Mouse (Mus musculus) right cerebral cortex, adult 2 months (tissue): ENCODE measurements at regions not wholly inside any gene's neighbourhood (a gene's known extent, or its start where the extent isn't known, plus 50 kb on each side); places are given as distances from the start of the nearest gene placed in this dataset.
A peak's percentile ranks its signal among the peaks of the same experiment; 100 is the strongest.

Experiments
- DNase-seq, 2 experiments: peaks; one replicate each; pipeline ENCODE4 v3.0.0; 2021 to 2022; ENCODE audit warnings: low spot score in 2 of 2

DNA sequence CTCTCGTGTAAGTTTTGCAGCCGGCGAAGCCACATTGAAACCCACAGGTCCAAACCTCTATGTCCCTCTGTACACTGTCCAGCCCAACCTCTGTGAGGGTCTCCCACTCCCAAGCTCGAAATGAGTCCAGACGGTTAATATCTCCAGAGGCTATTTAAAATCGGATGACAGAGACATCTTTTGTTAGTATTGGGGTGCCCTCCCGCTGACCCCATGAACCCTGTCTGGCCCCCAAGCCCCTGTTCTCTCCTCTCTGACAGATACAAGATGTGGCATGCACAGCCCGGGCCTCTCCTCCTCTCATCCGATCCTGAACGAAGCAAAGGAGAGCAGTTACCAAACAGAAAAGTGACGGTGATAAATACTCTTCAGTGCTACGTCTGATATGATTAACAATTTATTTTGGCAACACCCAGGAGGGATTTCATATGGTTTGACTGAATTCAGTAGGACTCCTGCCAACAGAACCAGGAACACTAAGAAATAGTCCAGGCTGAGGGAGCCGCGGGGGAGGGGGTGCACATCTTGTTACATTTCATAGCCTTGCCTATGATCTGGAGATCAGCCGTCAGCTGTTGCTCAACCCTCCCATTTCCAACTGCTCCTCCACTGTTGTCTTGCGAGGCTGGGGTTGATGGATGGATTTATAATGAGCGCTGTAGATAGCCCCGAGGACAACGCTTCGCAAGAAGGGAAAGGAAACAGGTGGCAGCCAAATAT is 266.6 kb upstream of the Klf3 start:
- peak; percentile 45 to 53 for DNase-seq

DNA sequence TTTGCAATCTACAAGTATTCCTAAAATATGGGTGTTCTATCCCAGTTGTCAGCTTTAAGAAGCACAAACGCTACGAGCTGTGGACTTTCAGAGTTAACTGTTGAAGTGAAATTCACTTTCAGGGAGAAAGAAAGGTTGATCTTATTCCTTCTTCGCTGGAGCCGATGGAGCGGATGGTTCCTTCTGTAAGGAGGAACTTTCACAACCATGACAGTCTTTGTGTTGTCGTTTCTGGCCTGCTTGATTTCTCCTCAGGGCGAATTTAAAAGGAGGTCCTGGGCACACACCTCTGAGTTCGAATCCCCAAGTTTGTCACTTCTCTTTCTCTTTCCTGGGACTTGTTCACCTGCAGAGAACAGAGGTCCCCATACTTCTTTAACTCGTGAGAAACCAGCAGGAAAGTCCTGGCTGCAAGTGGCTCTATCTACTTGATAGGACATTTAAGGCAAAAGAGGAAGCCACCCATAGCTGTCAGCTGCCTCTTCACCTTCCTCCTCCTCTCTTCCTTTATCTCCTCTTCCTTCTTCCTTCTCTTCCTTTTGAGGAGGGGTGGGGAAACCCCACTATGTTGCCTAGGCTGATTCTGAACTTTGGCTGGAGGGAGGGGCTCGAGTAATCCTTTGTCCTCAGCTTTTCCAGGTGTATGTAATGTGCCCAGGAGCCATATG is 265.9 kb upstream of the Klf3 start:
- no peak for DNase-seq

DNA sequence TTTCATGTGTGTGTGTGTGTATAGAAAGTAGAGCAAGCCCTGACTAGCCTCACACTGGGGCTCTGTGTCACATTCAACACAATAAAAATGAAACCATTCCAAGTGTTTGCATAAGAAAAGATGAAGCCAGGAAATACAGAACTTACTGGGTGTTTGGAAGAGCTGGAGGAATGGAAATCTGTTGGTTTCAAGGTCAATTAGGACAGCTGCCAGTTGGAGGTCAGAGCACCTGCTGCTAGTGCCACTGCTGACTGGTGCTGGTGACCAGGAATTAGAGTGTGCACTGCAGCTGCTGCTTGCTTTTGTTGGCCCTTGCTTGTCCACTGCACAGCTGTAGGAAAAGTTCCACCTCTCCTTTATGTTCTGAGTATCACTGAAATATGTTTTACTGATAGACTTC is 261.4 kb upstream of the Klf3 start:
- no peak for DNase-seq

DNA sequence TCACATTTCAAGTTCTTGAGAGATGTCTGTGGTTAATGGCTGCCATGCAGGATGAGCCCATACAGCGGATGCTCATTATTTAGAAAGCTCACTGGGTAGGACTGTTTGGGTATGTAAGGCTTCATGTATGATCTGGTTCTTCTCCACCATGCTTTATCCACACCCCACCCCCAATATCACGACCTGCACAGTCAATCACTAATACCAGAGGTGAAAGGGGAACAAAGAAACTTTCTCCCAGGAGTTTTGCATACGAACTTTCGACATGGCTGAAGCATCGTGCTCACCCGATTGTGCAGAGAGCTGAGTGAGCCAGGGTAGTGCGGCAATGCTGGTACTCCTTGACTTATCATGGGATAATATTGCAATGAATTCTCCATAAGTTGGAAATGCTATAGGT is 247.3 kb upstream of the Klf3 start:
- DNase-seq: no peak

DNA sequence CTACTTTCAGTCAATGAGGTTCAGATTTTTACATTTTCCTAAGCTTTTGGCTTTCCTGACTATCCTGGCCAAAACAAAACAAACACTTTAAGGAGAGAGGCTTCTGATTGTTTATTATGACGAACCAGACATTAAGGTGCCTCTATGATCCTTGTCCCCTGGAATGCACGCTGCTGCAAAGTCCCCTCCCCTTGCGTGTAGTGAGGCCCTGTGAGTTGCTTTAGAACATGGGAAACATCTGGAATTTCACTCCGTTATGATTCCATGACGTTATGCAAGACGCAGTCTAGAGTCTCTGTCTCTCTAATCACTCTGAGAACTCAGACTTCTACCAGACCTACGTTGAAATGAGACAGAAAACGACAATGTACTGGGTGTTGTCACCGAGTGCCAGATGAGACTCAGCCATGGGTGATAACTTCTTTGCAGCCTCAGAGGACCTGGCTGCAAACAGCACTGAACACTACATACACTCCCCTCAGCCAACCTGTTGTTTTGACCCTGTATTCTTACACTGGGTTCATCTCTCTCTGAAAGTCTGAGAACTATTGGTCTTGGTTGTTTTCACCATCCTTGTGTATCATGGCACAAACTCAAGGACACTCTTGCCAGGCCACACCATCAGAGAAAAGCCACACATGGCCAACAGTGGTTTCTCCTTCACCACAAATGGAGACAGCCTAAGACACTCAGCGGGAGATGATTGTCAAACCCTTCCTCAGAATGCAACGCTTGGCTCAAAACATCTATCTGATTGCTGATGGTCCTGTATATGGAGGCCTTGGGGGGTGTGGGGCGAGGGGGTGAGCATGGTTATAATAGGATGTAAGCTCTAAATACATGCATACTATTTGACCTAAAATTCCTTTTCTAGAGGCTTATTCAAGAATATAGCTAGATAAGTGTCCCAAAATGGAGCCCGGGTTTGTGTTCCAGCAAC is 236.5 kb upstream of the Klf3 start:
- no peak for DNase-seq

DNA sequence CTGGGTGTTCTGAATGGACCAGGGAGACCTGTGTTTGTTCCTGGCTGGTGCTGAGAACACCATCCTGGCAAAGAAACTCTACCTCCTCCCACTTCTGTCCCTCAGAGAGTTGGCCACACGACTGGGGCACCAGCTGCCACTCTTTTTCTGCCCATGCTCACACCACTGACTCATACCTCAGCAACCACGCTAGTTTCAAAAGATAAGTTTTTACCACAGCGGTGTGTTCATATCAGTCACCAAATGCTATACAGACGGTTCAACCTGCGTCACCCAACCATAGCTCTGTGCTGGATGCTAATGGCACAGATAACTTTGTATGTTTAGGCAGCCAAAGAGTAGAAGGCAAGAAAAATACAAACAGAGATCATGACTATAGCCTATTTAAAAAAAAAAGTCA is 235.4 kb upstream of the Klf3 start:
- peak; percentile 17 to 20 for DNase-seq

DNA sequence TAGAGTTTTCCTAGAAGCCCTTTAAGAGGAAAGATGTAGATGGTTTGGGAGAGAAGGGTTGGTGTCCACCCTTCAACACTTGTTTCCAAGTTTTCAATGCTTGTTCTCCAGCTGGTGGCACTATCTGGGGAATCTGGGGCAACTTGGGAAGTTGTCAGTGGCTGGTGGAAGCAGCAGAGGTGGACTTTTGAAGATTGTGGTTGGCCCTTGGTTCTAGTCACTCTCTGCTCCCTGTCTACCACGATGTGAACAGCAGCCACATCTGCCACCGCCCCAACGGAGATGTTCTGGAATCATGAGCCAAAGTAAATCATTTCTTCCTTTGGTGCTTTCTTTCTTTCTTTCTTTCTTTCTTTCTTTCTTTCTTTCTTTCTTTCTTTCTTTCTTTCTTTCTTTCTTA is 234.9 kb upstream of the Klf3 start:
- DNase-seq: no peak

DNA sequence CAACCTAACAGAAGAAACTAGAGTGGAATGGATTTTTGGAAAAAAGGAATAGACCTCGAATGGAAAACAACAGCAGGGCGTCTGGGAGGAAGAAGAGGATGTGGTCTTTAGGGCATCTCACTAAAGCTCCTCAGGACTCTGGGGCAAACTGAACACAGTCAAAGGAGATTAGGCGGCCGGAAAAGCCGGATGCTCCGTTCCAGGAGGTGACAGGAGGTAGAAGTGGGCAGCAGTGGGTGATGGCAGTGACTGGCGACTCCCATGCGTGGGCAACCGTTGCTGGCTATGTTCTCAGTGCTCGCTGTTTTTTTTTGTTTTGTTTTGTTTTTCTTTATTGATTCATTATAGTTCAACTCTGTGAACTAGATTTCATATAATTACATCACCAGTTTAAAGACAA is 228.8 kb upstream of the Klf3 start:
- no peak for DNase-seq

DNA sequence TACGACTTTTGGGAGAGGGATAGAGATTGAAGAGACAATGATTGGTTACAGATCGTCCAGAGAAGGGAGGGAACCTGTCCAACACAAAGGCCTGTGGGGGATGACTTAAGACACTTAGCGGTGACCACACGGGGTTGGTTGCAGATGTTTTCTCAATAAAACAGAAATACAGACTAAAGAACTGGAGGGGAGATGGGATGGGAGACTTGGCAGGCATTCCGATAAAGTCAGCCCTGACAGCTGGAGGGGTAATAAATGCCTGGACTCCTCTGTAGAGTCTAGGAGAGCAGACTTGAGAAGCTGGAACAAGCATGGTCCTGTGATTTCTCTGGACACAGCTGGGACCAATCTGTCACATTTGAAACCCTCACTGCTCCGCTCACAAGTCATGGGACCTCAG is 227.3 kb upstream of the Klf3 start:
- no peak for DNase-seq

DNA sequence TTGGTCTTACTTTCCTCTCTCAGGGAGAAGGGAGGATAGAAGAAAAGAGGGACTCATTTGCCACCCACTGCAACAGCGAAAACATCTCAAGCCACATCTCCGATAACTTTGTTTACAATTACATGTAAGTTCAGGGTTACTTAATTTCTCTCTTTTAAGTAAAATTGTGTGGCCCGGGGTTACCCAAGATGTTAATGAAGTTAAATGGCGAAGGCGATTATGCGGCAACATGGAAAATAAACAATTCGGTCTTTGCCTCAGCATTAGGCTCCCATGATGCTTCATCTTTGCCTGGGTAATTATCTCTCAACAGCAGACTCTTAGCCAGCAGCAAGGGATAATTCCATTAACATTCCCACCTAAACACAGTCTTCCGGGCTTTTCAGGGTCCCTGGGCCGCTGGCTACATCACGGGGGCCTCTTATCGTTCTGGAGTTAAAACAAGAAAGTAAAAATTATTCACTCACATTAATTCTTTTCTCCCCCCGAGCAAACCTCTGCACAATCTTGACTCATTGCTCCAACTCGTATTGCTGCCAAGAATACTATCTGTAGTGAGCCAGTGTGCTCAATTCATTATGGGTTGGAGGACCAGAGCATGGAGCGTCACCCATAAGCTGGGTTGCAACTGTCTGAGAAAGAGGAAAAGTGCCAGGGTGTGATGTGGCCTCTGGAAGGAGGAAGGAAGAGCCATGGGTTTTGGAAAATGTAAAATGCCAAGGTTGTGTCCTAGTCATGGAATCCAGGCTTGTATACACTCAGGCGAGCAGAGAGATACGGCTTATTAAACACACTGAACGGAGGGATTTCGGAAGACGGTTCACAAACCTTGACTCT is 226.5 kb upstream of the Klf3 start:
- no peak for DNase-seq

DNA sequence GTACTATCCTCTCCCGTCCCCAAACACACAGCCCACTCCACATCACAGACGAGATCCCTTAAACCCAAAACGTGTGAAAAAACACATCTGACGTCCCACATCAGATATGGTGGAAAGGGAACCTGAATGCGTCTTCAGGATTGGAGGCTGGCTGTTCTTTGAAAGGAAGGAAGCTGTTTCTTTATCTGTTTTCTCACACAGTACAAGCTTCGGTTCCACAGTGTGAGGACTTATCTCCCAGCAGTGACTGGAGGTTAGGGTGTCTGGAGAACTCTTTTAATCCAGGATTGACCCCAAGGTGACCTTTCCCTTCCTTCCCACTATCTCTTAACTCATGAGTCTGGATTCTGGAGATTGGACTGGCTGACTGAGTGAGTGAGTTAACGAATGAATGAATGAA is 225.8 kb upstream of the Klf3 start:
- no peak for DNase-seq

DNA sequence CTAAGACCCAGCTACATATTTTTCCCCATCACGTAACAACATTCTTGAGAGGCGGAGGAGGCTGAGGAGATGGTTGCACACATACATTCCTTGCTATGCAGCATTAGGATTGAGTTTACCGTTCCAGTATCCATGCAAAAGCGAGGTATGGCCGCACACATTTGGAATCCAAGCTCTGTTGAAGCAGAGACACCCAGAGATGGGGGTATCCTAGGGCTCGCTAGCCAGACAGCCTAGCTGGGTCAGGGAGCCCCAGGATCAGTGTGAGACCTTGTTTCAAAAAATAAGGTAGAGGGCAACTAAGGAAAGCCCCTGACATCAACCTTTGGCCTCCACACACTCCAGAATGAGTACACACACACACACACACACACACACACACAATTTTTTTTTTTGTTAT is 224.7 kb upstream of the Klf3 start:
- DNase-seq: no peak

DNA sequence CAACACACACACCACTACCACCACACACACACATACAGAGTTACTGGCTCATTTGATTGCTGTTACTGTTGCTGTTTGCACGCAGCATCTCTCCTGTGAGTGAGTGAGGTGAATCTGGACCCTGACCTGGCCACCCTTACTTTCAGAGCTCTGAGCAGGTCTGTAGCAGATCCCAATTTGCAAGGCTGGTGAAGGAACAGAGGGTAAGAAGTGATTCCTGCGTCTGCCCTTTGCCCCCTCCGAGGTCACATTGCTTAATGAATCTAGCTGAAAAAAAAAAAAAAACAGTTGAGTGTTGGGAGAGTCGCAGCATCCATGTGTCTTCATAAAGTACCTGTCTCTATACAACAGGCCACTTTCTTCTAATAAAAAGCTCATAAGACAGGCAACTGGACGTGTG is 224.1 kb upstream of the Klf3 start:
- no peak for DNase-seq

DNA sequence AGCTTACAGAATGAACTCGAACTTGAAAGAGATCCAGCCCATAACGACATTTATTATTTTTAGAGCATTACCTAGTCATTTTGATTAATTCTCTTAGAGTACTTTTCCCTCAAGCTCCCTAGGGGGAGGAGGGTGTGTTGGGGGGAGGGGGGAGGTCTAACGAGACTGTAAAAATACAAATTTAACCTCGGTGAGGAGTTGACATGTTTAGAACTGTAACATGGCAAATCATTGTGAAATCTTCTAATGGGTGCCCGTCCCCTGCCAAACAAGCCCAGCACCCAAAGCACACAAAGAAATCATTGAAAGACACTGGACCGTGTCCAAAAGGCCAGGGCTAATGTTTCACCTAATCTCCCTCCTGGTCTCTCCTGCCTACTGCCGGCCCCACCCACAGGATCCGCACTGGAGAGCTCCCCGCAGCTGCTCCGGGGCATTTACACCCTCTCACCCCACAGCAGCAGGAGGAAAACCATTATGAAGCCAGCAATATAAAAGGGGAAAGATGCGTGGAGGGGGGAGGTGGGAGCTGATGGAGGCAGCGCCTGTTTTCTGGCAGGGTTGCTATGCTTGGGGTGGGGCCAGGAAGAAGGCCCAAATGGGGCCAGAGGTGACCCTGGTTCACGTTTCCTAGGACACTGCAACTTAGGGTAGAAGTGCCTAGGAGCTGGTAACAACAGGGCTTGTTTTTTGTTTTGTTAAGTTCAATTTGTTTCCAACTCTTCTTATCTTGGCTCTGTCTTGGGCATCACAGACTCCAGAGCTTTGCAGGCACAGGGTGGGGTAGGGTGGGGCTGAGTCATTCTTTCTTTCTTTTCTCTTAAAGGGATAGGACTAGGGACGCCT is 223.5 kb upstream of the Klf3 start:
- no peak for DNase-seq

DNA sequence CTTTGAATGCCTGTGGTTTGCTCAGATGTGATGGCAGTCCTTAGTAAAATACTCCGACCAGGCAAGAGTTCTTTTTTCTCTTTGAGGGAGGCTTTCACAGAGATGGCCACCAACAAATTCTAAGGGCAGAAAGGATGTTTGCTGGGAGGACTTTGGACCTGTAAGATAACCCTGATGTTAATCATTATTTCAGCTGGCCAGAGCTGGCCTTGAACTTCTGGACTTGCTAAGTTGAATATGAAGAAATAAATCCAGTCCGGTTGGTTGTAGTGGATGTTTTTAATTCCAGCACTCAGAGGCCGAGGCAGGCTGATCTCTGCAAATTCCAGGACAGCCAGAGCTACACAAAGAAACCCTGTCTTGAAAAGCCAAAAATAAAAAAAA is 222.9 kb upstream of the Klf3 start:
- DNase-seq: no peak

DNA sequence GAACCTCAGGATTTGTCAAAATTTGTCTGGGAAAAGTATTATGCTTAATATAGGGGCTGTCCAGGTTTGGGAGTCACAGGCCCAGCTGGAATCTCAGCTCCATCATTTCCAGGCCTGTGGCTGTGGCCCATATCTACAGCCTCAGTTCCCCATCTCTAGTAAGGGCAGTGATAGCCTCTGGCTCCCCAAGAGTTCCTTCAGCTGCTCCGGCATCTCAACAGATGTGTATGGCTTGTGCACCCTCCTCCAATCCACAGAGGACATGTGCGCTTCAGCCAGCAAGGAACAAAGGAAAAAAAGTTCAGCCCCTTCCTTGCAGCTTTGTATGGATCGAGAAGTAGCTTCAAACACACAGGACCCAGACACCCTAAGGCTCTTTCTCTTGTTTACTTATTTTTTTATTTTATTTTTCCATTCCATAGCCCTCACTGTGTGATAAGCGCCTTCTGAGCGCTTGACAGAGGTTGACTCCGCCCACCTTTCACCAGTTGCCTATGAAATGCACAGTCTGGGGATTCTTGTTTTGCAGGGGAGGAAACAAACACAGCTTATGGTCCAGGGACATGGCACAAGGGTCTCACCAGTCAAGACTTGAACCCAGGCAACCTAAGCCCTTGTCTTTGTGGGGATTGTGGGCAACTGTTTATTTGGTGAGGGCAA is 222.3 kb upstream of the Klf3 start:
- no peak for DNase-seq

DNA sequence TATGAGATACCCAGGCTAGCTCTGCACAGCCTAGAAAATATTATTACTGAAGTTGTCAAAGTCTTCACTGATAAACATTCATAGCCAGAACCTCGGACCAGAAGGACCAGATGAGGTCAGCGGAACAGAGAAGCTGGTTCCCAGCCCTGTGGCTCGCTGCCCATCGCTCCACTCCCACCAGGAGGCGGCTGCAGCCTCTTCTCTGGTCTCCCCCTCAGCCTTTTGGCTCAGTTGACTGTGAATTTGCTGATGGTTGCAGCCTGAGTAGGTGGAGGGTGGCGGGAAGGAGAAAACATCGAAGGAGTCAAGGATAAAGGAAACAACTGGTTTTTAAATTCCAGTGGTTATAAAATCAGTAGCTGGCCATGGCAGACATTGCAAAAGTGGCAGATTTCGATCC is 221.7 kb upstream of the Klf3 start:
- DNase-seq: no peak

DNA sequence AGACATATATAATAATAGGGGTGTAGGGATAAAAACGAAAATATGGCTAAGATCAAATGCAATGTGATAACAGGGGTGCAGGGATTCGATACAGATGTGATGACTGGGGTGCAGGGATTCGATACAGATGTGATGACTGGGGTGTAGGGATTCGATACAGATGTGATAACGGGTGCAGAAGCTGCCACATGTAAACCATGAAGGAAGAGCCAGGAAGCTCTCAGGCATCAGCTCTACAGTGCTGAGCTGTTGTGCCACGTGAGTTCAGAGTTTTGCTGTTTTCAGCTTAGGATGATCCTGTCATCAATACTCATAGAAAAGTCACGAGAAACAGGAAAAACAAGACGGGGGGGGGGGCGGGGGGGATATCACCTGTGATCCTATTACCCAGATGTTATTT is 221.2 kb upstream of the Klf3 start:
- no peak for DNase-seq

DNA sequence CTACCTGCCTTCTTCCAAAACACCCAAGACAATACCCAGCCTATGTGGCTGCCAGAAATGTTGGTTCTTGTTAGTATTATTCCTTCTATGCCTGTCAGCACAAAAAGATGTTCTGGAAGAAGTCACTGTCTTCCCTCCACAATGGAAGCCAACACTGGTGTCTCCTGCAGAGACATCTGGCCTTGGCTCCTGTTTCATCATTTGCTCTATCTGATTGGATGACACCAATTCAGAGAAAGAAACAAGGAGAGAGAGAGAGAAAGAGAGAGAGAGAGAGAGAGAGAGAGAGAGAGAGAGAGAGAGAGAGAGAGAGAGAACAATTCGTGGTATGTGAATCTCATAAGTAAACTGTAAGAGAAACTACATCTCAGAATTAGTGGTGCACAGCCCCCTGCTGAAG is 218.9 kb upstream of the Klf3 start:
- no peak for DNase-seq

DNA sequence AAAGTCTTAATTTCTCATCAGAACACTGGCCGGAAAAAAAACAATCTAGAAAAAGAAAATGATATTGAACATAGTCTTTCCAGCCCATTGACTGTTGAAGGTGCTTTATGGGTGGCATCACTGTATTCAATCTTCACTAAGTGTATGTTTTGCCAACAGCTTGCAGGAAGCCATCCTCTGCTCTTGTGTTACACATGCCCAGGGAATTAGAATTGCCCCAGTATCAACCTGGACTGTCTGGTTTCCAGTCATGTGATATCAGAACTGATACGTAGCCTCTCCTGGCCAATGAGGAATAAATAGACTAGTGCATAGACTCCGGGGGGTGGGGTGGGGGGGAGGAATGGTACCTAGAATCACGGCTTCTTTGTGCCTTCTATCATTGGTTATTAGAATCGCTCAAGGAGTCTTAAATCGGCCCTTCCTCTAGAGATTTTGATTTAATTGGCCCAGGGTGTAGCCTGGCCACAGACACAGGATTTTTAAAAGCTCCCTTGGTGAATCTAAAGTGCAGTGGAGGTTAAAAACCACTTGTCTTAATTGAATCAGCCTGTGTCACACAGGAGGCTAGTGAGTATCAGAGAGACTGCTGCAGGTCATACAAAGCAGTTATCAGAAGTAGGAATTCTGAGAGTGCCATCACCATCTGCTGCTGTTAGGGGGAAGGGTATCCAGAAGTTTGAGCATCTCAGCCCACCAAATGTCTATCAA is 218.0 kb upstream of the Klf3 start:
- DNase-seq: no peak
